Mouse (Mus musculus) brain, embryonic 14.5 days (tissue): ENCODE measurements around the gene Cpne5.

Source experiments
- CTCF ChIP-seq: fragments of 200-500 bp; IDR thresholded peaks from 2 replicates; pipeline ENCODE4 v1.5.1; 2012; ENCODE audit warnings: inconsistent platforms, mild to moderate bottlenecking, moderate library complexity, borderline replicate concordance; ENCODE audit not compliant: insufficient read depth, insufficient read length; ENCODE audit errors: extremely low read depth
- POLR2A ChIP-seq: fragments of 200-500 bp; IDR thresholded peaks from 2 replicates; pipeline ENCODE4 v1.6.1; 2012; ENCODE audit warnings: mild to moderate bottlenecking, inconsistent platforms, borderline replicate concordance; ENCODE audit not compliant: poor library complexity, insufficient read depth, insufficient read length, severe bottlenecking; ENCODE audit errors: extremely low read depth

DNA sequence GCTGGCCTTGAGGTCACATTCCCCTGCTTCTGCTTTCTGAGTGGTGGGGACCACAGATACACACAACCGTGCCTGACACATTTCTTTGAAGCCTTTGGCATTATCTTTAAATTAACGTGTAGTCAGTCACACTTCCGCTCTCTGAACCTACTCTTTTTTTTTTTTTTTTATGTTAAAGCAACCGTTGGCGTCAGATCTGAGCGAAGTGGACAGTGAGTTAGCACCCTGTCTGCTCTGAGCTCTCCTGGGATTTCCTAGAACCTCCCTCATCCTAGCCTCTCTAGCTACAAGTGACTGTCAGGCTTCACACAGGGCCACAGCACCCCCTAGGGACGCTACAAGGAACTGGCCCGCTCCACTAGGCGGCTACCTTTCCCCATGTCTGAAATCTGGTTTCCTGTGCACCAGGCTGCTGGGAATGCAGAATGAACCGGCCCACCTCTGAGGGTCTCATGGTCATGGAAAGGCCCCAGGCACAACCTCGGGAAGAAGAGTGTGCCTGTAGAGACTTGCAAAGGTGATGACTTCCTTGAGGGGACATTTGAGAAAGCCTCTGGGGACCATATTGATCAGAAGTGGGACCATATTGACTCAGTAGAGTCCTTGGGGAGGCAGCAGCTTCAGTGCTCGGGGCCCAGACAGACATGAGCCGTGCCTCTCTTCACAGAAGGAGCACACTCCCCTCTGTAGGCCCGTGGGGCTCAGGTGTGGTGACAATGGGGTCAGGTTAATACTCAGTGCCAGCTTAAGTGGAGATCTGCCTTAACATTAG, 66.8 kb downstream of the Cpne5 start:
- TF ChIP-seq CTCF (peak; percentile 92), POLR2A (no peak)
